Mouse (Mus musculus): ENCODE results near the gene Ccdc173. TPM values are rescaled to one million over a fixed set of nuclear protein-coding genes. Genes with fewer than 3 reads are reported as not detected.
"Not testable (repeated sequence)": the region's sequence is repeated elsewhere in the genome, so short reads cannot be mapped to it uniquely, and the experiment has no call there.

Gene Ccdc173
- polyA plus RNA-seq, 1 experiment from 2014 or later: 2.4 TPM

DNA sequence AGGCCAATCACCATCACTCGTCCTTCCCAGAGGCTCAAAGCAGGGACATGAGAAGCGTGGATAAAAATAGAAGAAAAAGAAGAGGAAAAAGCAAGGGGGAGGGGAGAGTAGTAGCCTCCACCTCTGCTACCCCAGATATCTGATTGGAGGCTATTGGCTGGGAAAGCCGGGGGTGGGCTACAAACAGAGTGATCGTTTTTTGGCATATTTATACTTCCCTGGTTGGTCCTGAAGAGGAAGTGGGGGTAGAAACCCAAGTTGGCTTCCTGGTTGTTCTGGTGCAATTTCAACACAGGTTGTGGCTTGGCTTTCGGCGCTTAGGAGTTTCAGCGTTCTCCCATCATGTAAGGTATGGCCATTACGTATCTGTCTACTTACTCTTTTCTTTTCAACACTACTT, 32.3 kb upstream of the Ccdc173 start, which contains the start of gene Klhl23:
Gene Klhl23, plus strand, starts transcription at position 234 of the 400 bp plus-strand sequence.
- peaks cover 19% of the 10 kb centered on the region; the same call in 1 of the 2 replicates for H3K36me3 ChIP-seq
- WGBS: 6% methylated on average over 8 of the region's 8 CpGs
- H3K9ac ChIP-seq: peak within 1 kb of the TSS; percentile 94
- H3K4me3 ChIP-seq (replicated peaks): peak within 1 kb of the TSS; percentile 91
- no peaks in the 10 kb centered on the region for H3K27me3 ChIP-seq
- peak within 1 kb of the TSS; percentile 90 for H3K4me2 ChIP-seq
- H3K4me1 ChIP-seq: peaks cover 23% of the 10 kb centered on the region
- peak within 1 kb of the TSS; percentile 97 for H3K27ac ChIP-seq
- no peak for ATAC-seq (replicated peaks; ENCODE audit: low FRiP score)
- no peaks in the 10 kb centered on the region for H3K9me3 ChIP-seq (replicated peaks)

DNA sequence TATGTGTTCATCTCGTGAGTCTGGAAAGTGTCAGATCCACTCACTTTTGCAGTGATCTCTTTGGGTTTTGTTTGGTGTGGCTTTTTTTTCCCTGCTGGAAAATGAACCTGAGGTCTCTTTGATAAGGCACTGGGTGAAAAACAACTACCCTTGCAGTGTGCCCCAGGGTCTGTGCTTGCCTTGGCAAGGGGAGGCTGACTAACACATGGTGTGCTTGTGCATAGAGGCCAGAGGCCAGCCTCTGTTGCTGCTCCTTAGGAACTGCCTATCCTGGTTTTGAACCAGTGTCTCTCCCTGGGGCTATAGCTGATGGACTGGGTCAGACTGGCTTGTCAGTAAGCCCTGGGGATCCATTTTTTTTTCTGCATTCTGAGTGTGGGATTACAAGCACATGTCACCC, 30.8 kb upstream of the Ccdc173 start:
- WGBS: 72% methylated on average over 1 of the region's 1 CpGs
- Histone ChIP-seq H3K4me3 (replicated peaks) (no peak overlapping the region), H3K9me3 (replicated peaks) (no peaks in the 10 kb centered on the region), H3K4me2 (no peak overlapping the region), H3K4me1 (peaks cover 14% of the 10 kb centered on the region; the same call in 1 of the 2 replicates), H3K36me3 (peaks cover 9% of the 10 kb centered on the region; the same call in 1 of the 2 replicates), H3K27me3 (no peaks in the 10 kb centered on the region), H3K27ac (no peak overlapping the region), H3K9ac (no peak overlapping the region)
- no peak for ATAC-seq (replicated peaks; ENCODE audit: low FRiP score)

DNA sequence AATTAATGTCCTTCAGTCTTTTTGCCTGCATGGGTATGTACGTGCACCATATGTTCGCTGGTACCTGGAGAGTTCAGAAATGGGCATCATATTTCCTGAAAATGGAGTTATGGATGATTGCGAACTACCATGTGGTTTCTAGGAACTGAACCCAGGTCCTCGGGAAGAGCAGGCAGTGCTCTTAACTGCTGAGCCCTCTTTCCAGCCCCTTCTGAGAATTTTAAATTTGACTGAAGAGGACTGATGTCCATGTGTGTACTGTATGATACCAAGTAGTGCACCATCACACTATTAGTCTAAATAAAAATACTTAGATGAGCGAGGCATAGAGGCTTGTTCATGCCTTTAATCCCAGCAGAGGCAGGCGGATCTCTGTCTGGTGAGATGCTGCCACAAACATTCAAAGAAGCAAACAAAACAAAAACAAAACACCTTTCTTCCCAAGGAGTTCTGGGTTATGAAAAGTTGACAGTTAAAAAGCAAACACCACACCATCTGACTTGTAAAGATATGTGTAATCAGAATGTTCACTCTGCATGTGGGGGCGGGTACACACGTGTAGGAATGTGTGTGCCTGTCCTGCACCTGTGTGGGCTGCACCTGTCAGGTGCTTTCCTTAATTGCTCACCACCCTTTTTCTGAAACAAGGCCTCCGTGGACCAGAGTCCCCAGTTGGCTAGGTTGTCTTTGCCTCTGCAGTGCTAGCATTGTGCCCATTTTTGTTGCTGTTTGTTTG, 29.1 kb upstream of the Ccdc173 start:
- no peak overlapping the region for H3K4me2 ChIP-seq
- 0 out of 2 replicates have a peak, but pooled peaks cover 1% of the 10 kb centered on the region for H3K9me3 ChIP-seq (replicated peaks)
- H3K4me1 ChIP-seq: peaks cover 9% of the 10 kb centered on the region; the same call in 1 of the 2 replicates
- H3K27ac ChIP-seq: no peak overlapping the region
- no peaks in the 10 kb centered on the region for H3K27me3 ChIP-seq
- no peak for ATAC-seq (replicated peaks; ENCODE audit: low FRiP score)
- no peaks in the 10 kb centered on the region for H3K36me3 ChIP-seq
- H3K9ac ChIP-seq: no peak overlapping the region
- no peak overlapping the region for H3K4me3 ChIP-seq (replicated peaks)
- WGBS: 83% methylated on average over 9 of the region's 9 CpGs

DNA sequence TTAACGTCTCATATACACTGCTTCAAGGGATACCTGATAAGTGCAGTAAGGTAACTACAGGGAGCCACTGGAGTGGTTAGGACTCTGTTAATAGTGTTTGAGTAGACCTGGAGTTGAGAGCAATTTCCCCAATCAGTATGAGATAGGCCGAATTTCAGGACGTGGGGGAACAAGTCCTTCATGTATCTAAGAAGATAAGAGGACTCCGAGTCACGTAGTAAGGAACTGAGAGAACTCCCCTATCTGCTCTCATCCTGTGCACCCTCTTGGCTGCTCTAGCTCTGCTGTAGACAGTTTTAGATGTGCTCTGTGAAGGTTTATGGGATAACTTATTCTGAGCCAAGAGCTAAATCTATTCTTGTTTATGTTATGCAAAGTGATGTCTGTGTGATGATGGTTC, 27.2 kb upstream of the Ccdc173 start:
- H3K4me1 ChIP-seq: peaks cover 4% of the 10 kb centered on the region; the same call in 1 of the 2 replicates
- WGBS: 68% methylated on average over 5 of the region's 5 CpGs
- no peak overlapping the region for H3K4me3 ChIP-seq (replicated peaks)
- no peak for ATAC-seq (replicated peaks; ENCODE audit: low FRiP score)
- H3K27me3 ChIP-seq: no peaks in the 10 kb centered on the region
- no peak overlapping the region for H3K9ac ChIP-seq
- H3K27ac ChIP-seq: no peak overlapping the region
- H3K4me2 ChIP-seq: no peak overlapping the region
- H3K9me3 ChIP-seq (replicated peaks): 0 out of 2 replicates have a peak, but pooled peaks cover 3% of the 10 kb centered on the region
- H3K36me3 ChIP-seq: no peaks in the 10 kb centered on the region

DNA sequence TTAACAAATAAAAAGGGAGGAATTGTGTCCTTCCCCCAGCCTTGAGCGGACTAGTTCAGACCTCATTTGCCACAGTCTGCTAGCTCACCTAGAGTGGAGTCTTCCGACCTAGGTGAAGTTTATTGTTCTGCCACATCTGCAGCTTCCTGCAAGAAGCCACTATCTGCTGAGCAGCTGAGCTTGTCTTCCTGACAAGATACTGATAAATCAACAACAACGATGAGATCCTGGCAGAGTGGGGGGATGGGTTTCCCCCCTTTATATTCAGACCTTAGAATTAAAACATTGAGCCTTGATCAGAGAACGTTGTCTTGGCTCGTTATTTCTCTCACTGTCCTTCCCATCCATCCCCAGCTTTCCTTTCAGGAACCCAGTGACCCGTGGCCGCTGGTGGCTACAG, 22.0 kb upstream of the Ccdc173 start:
- H3K4me2 ChIP-seq; H3K36me3 ChIP-seq; H3K9me3 ChIP-seq (replicated peaks); H3K27ac ChIP-seq; H3K9ac ChIP-seq; H3K4me3 ChIP-seq (replicated peaks); H3K4me1 ChIP-seq; ATAC-seq (replicated peaks; ENCODE audit: low FRiP score); H3K27me3 ChIP-seq: not testable (repeated sequence)
- WGBS: 61% methylated on average over 7 of the region's 7 CpGs

DNA sequence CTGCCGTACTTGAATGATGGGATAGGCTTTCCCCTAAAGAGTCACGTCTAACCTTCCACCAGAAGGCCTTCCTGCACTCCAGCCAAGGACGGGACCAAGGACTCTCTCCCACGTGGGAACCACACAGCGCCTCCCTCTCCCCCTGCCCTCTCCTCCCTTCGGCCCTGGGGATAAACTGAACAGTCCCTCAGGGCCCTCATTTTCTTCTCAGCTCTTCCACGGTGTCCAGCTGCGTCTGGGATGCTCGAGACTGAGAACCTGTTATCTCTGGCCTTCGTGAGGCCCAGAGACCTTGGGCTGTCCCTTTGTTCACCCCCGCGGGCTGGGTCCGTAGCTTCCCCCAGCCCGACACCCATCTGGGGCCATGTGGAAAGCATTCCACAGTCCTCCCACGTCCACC, 20.8 kb upstream of the Ccdc173 start:
- Histone ChIP-seq H3K36me3 (no peaks in the 10 kb centered on the region), H3K4me2 (no peak overlapping the region), H3K9ac (no peak overlapping the region), H3K27me3 (no peaks in the 10 kb centered on the region), H3K4me3 (replicated peaks) (no peak overlapping the region), H3K9me3 (replicated peaks) (0 out of 2 replicates have a peak, but pooled peaks cover 3% of the 10 kb centered on the region), H3K27ac (no peak overlapping the region), H3K4me1 (no peaks in the 10 kb centered on the region)
- ATAC-seq (replicated peaks; ENCODE audit: low FRiP score): no peak
- 66% methylated on average over 15 of the region's 15 CpGs for WGBS

DNA sequence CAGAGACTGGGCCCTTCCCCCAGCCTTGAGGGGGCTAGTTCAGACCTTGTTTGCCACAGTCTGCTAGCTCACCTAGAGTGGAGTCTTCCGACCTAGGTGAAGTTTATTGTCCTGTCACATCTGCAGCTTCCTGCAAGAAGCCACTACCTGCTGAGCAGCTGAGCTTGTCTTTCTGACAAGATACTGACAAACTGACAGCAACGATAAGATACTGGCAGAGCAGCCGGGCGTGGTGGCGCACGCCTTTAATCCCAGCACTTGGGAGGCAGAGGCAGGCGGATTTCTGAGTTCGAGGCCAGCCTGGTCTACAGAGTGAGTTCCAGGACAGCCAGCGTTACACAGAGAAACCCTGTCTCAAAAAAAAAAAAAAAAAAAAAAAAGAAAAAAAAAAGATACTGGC, 15.3 kb upstream of the Ccdc173 start:
- not testable (repeated sequence) for H3K27me3 ChIP-seq; ATAC-seq (replicated peaks; ENCODE audit: low FRiP score); H3K36me3 ChIP-seq; H3K9ac ChIP-seq; H3K4me1 ChIP-seq; H3K4me3 ChIP-seq (replicated peaks); H3K4me2 ChIP-seq; H3K27ac ChIP-seq; H3K9me3 ChIP-seq (replicated peaks)
- 86% methylated on average over 8 of the region's 9 CpGs for WGBS

DNA sequence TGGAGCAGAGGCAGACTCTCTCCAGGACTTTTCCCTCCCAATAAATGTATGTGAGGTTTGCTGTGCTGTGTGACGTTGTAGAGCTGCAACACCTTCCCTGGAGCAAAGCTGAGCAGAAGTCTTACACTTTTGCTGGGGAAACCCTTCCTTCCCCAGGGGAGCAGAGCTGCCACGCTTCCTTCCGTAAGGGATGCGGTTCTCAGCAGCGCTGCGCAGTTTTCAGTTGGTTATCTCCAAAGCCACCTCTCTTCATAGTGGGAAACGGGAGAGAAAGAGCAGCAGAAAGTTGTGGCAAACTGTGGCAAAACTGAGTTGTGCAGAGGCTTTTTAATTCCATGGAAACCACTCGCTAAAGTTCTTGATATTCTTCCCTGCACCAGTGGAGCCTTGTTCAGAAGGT, 14.4 kb upstream of the Ccdc173 start:
- H3K27me3 ChIP-seq: no peaks in the 10 kb centered on the region
- no peak overlapping the region for H3K4me2 ChIP-seq
- WGBS: 70% methylated on average over 8 of the region's 8 CpGs
- H3K4me3 ChIP-seq (replicated peaks): no peak overlapping the region
- no peak overlapping the region for H3K27ac ChIP-seq
- 0 out of 2 replicates have a peak, but pooled peaks cover 3% of the 10 kb centered on the region for H3K4me1 ChIP-seq
- no peaks in the 10 kb centered on the region for H3K36me3 ChIP-seq
- H3K9me3 ChIP-seq (replicated peaks): no peaks in the 10 kb centered on the region
- no peak overlapping the region for H3K9ac ChIP-seq
- no peak for ATAC-seq (replicated peaks; ENCODE audit: low FRiP score)

DNA sequence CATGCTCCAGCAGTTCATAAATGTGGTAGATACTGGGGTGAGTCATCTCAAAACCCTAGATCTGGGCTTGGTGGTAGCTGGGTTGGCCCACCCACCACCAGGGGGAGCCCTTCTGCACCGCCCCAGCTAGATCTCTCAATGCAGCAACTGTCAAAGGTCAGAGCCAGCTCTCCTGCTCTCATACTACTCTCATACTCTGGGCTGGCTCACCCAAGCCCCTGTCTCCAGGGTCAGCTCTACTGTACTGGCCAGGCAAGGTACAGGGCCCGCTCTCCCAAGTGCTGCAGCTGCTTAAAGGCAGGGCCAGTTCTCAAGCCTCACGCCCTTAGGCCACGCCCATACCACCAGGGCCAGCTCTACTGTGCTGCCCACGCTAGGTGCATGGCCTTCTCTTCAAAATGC, 13.5 kb upstream of the Ccdc173 start:
- no peak overlapping the region for H3K9ac ChIP-seq
- H3K27ac ChIP-seq: no peak overlapping the region
- no peaks in the 10 kb centered on the region for H3K27me3 ChIP-seq
- peak; percentile 69 for ATAC-seq (replicated peaks; ENCODE audit: low FRiP score)
- peaks cover under 1% of the 10 kb centered on the region; the same call in 1 of the 2 replicates for H3K36me3 ChIP-seq
- whole genome bisulfite sequencing: 58% methylated on average over 5 of the region's 5 CpGs
- no peak overlapping the region for H3K4me3 ChIP-seq (replicated peaks)
- no peaks in the 10 kb centered on the region for H3K9me3 ChIP-seq (replicated peaks)
- 0 out of 2 replicates have a peak, but pooled peaks cover 3% of the 10 kb centered on the region for H3K4me1 ChIP-seq
- H3K4me2 ChIP-seq: peak overlapping the region; percentile 28

DNA sequence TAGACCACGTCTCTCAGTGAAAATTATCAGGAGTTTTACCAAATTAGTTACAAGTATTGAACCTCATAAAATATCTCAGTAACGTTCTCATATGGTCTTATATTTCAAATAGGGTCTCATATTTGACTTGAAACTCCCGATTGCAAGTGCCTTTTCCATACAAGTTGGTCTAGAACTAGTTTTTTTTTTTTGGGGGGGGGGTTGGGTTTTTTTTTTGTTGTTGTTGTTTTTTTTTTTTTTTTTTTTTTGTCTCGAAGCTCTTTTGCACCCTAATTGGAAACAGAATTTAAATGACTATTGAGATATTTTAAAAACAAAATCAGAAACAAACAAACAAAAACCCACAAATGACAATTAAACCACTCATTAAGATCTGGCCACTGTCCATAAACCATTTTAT, 1.3 kb upstream of the Ccdc173 start:
- no peak for ATAC-seq (replicated peaks; ENCODE audit: low FRiP score)
- H3K4me1 ChIP-seq: peaks cover 6% of the 10 kb centered on the region
- peak overlapping the region; percentile 85 for H3K4me2 ChIP-seq
- H3K36me3 ChIP-seq: peaks cover 31% of the 10 kb centered on the region
- H3K9me3 ChIP-seq (replicated peaks): no peaks in the 10 kb centered on the region
- H3K27ac ChIP-seq: peak overlapping the region; percentile 88; the same call in 1 of the 2 replicates
- H3K9ac ChIP-seq: no peak overlapping the region
- WGBS: 70% methylated on average over 4 of the region's 4 CpGs
- H3K4me3 ChIP-seq (replicated peaks): peak overlapping the region; percentile 67; the same call in 1 of the 2 replicates
- no peaks in the 10 kb centered on the region for H3K27me3 ChIP-seq

DNA sequence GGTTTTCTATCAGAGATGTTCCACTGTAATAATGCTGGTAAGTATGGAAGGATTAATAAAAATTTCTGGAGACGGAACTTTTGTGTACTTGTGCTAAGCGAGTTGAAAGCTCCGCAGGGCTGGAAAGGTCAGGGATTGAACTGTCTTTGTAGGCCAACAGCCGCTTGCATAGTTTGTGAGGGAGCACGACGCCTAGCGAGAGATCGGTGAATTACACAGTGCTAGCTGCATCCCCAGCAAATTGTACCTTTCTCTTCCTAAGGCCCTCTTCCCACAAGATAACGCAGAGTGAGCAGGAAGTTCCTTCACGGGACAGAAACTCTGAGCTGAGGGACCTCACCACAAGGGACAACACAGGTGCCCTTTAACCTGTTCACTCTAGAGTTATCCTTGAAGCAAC, 910 bp upstream of the Ccdc173 start:
- H3K36me3 ChIP-seq: peaks cover 26% of the 10 kb centered on the region
- H3K27me3 ChIP-seq: no peaks in the 10 kb centered on the region
- peak overlapping the region; percentile 88 for H3K27ac ChIP-seq
- H3K9ac ChIP-seq: peak overlapping the region; percentile 55; the same call in 1 of the 2 replicates
- H3K4me2 ChIP-seq: peak overlapping the region; percentile 85
- 2% methylated on average over 10 of the region's 10 CpGs for WGBS
- peaks cover 6% of the 10 kb centered on the region for H3K4me1 ChIP-seq
- no peaks in the 10 kb centered on the region for H3K9me3 ChIP-seq (replicated peaks)
- peak; percentile 65; the same call in 1 of the 2 replicates for ATAC-seq (replicated peaks; ENCODE audit: low FRiP score)
- peak overlapping the region; percentile 67 for H3K4me3 ChIP-seq (replicated peaks)

DNA sequence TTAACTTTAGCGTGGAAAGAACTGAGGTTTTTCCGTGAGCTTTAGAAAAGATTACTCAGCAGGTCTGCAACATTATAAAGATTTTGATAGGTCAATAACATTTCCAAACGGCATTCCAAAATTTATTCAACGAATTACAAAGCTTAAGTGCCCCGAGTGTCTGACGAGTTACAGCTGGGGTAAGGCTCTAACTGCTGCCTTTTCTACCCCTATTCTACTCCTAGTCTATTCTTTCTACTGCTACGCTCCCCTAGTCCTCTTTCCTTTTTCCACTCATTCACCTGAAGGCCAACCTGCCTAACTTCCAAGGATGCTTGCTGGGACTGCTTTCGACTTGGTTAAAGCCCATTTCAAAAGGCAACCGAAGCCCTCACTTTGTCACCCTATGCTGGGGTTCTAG, 401 bp downstream of the Ccdc173 start:
- Histone ChIP-seq H3K4me1 (peaks cover 6% of the 10 kb centered on the region), H3K4me3 (replicated peaks) (peak overlapping the region; percentile 67), H3K36me3 (peaks cover 16% of the 10 kb centered on the region), H3K4me2 (peak overlapping the region; percentile 85), H3K9me3 (replicated peaks) (no peaks in the 10 kb centered on the region), H3K27ac (peak overlapping the region; percentile 83), H3K9ac (peak overlapping the region; percentile 55), H3K27me3 (no peaks in the 10 kb centered on the region)
- no peak; the same call in 1 of the 2 replicates for ATAC-seq (replicated peaks; ENCODE audit: low FRiP score)
- 22% methylated on average over 9 of the region's 9 CpGs for WGBS

Data from kidney, embryonic 15.5 days (tissue).